Mouse (Mus musculus): ENCODE data around the gene Metrnl. TPM values are rescaled to one million over a fixed set of nuclear protein-coding genes. Genes with fewer than 3 reads are reported as not detected.

Gene Metrnl
- polyA plus RNA-seq, 1 experiment from 2014 or later: 12.8 TPM

- peaks cover 3% of the 10 kb centered on the region; the same call in 1 of the 2 replicates for H3K4me1 ChIP-seq
- H3K4me3 ChIP-seq: no peak overlapping the region
- WGBS: 72% methylated on average over 5 of the region's 5 CpGs
- no peak overlapping the region for H3K27ac ChIP-seq (replicated peaks)
- H3K36me3 ChIP-seq: no peaks in the 10 kb centered on the region
- H3K27me3 ChIP-seq (ENCODE audit: low read depth, poor library complexity, severe bottlenecking): peaks cover 2% of the 10 kb centered on the region
- DNase-seq (ENCODE audit: low spot score): no peak
- no peaks in the 10 kb centered on the region for H3K9me3 ChIP-seq (replicated peaks)
Observed at GRCm38 (mm10) chr11:121695304-121696064, 5.9 kb upstream of the Metrnl start.

- 89% methylated on average over 4 of the region's 4 CpGs for WGBS
- peaks cover 10% of the 10 kb centered on the region for H3K4me1 ChIP-seq
- no peak overlapping the region for H3K27ac ChIP-seq (replicated peaks)
- no peaks in the 10 kb centered on the region for H3K36me3 ChIP-seq
- H3K27me3 ChIP-seq (ENCODE audit: low read depth, poor library complexity, severe bottlenecking): peaks cover 20% of the 10 kb centered on the region
- H3K4me3 ChIP-seq: no peak overlapping the region
- DNase-seq (ENCODE audit: low spot score): no peak
- no peaks in the 10 kb centered on the region for H3K9me3 ChIP-seq (replicated peaks)
Observed at GRCm38 (mm10) chr11:121697271-121697670, 4.1 kb upstream of the Metrnl start.

- WGBS: 86% methylated on average over 5 of the region's 5 CpGs
- H3K27me3 ChIP-seq (ENCODE audit: low read depth, poor library complexity, severe bottlenecking): peaks cover 32% of the 10 kb centered on the region
- H3K36me3 ChIP-seq: no peaks in the 10 kb centered on the region
- no peaks in the 10 kb centered on the region for H3K9me3 ChIP-seq (replicated peaks)
- no peak for DNase-seq (ENCODE audit: low spot score)
- H3K4me1 ChIP-seq: peaks cover 22% of the 10 kb centered on the region
- H3K27ac ChIP-seq (replicated peaks): no peak overlapping the region
- H3K4me3 ChIP-seq: no peak overlapping the region
Observed at GRCm38 (mm10) chr11:121698381-121698955, 2.9 kb upstream of the Metrnl start.

- Histone ChIP-seq H3K9me3 (replicated peaks) (no peaks in the 10 kb centered on the region), H3K36me3 (no peaks in the 10 kb centered on the region), H3K4me3 (peak overlapping the region; percentile 80), H3K4me1 (peaks cover 27% of the 10 kb centered on the region), H3K27ac (replicated peaks) (peak overlapping the region; percentile 74), H3K27me3 (ENCODE audit: low read depth, poor library complexity, severe bottlenecking) (peaks cover 56% of the 10 kb centered on the region)
- WGBS: under 1% methylated on average over 68 of the region's 69 CpGs
- DNase-seq (ENCODE audit: low spot score): peak; percentile 79
Observed at GRCm38 (mm10) chr11:121702111-121702894, 959 bp downstream of the Metrnl start.

GRCm38 (mm10) chr11:121702895-121703618 is 1.7 kb downstream of the Metrnl start:
- peaks cover 27% of the 10 kb centered on the region for H3K4me1 ChIP-seq
- peak overlapping the region; percentile 74 for H3K27ac ChIP-seq (replicated peaks)
- peak overlapping the region; percentile 80 for H3K4me3 ChIP-seq
- WGBS: 1% methylated on average over 40 of the region's 40 CpGs
- no peaks in the 10 kb centered on the region for H3K9me3 ChIP-seq (replicated peaks)
- no peaks in the 10 kb centered on the region for H3K36me3 ChIP-seq
- H3K27me3 ChIP-seq (ENCODE audit: low read depth, poor library complexity, severe bottlenecking): peaks cover 56% of the 10 kb centered on the region
- peak; percentile 47 for DNase-seq (ENCODE audit: low spot score)

- peaks cover 56% of the 10 kb centered on the region for H3K27me3 ChIP-seq (ENCODE audit: low read depth, poor library complexity, severe bottlenecking)
- no peaks in the 10 kb centered on the region for H3K9me3 ChIP-seq (replicated peaks)
- peak overlapping the region; percentile 80 for H3K4me3 ChIP-seq
- no peaks in the 10 kb centered on the region for H3K36me3 ChIP-seq
- peaks cover 27% of the 10 kb centered on the region for H3K4me1 ChIP-seq
- WGBS: 15% methylated on average over 16 of the region's 16 CpGs
- no peak for DNase-seq (ENCODE audit: low spot score)
- H3K27ac ChIP-seq (replicated peaks): peak overlapping the region; percentile 74; the same call in 1 of the 2 replicates
Observed at GRCm38 (mm10) chr11:121703619-121704215, 2.4 kb downstream of the Metrnl start.

GRCm38 (mm10) chr11:121706521-121707005 is 5.2 kb downstream of the Metrnl start:
- peaks cover 27% of the 10 kb centered on the region for H3K4me1 ChIP-seq
- no peaks in the 10 kb centered on the region for H3K36me3 ChIP-seq
- H3K27ac ChIP-seq (replicated peaks): no peak overlapping the region
- WGBS: 54% methylated on average over 7 of the region's 7 CpGs
- no peaks in the 10 kb centered on the region for H3K9me3 ChIP-seq (replicated peaks)
- no peak overlapping the region for H3K4me3 ChIP-seq
- no peak for DNase-seq (ENCODE audit: low spot score)
- peaks cover 44% of the 10 kb centered on the region for H3K27me3 ChIP-seq (ENCODE audit: low read depth, poor library complexity, severe bottlenecking)

GRCm38 (mm10) chr11:121709278-121709677 is 7.9 kb downstream of the Metrnl start:
- H3K4me3 ChIP-seq: no peak overlapping the region
- 86% methylated on average over 4 of the region's 4 CpGs for WGBS

GRCm38 (mm10) chr11:121710245-121710644 is 8.9 kb downstream of the Metrnl start:
- H3K9me3 ChIP-seq (replicated peaks): no peaks in the 10 kb centered on the region
- no peak overlapping the region for H3K4me3 ChIP-seq
- no peaks in the 10 kb centered on the region for H3K4me1 ChIP-seq
- no peak overlapping the region for H3K27ac ChIP-seq (replicated peaks)
- no peaks in the 10 kb centered on the region for H3K36me3 ChIP-seq
- no peak for DNase-seq (ENCODE audit: low spot score)
- peaks cover 7% of the 10 kb centered on the region for H3K27me3 ChIP-seq (ENCODE audit: low read depth, poor library complexity, severe bottlenecking)
- WGBS: 93% methylated on average over 5 of the region's 5 CpGs

More at GRCm38 (mm10) chr11:121709278-121709677, 7.9 kb downstream of the Metrnl start:
- H3K27ac ChIP-seq (replicated peaks): no peak overlapping the region
- DNase-seq (ENCODE audit: low spot score): no peak
- peaks cover 16% of the 10 kb centered on the region for H3K27me3 ChIP-seq (ENCODE audit: low read depth, poor library complexity, severe bottlenecking)
- H3K9me3 ChIP-seq (replicated peaks): no peaks in the 10 kb centered on the region
- H3K36me3 ChIP-seq: no peaks in the 10 kb centered on the region
- peaks cover under 1% of the 10 kb centered on the region; the same call in 1 of the 2 replicates for H3K4me1 ChIP-seq

DNA sequence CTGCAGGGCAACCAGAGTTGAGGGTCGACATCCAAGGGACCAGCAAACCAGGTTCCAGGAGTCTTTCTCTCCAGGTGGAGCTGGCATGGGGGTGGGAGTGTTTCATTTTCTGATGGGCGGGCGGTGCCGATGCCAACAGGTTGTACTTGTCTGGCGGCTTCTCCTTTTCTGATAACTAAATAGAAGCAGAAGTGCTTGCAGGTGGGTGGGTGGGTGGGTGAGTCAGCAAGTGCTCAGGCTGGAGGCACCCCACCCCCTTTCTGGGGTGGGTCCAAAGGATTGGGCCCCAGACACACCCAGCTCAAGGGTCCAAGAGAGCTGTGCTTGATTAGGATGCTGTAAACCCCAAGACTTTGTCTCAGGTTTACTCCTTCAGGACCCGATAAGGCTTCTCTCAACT is 11.6 kb downstream of the Metrnl start:
- H3K4me3 ChIP-seq: no peak overlapping the region
- H3K27ac ChIP-seq (replicated peaks): no peak overlapping the region
- DNase-seq (ENCODE audit: low spot score): no peak
- H3K9me3 ChIP-seq (replicated peaks): no peaks in the 10 kb centered on the region
- 91% methylated on average over 6 of the region's 6 CpGs for WGBS
- 0 out of 2 replicates have a peak, but pooled peaks cover 3% of the 10 kb centered on the region for H3K36me3 ChIP-seq
- H3K27me3 ChIP-seq (ENCODE audit: low read depth, poor library complexity, severe bottlenecking): no peaks in the 10 kb centered on the region
- no peaks in the 10 kb centered on the region for H3K4me1 ChIP-seq

DNA sequence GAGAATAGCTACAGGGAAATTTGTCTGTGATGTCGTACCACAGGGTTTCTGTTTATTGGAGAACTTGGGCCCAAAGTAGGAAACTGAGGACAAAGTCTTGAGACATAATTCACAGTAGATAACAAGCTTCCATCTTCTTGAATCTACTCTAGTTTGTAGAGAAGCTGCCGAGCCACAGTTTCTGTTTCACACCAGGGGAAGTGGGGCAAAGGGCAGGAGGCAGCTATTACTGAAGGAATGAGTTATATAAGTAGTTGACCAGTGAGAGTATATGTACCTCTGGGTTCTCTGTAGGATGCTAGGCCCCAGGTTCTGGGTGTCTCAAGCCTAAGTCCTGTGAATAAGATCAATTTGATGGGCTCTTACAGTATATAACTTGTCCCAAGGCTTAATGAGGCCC is 12.2 kb downstream of the Metrnl start:
- Histone ChIP-seq H3K27me3 (ENCODE audit: low read depth, poor library complexity, severe bottlenecking) (no peaks in the 10 kb centered on the region), H3K36me3 (0 out of 2 replicates have a peak, but pooled peaks cover 3% of the 10 kb centered on the region), H3K27ac (replicated peaks) (no peak overlapping the region), H3K4me3 (no peak overlapping the region), H3K4me1 (no peaks in the 10 kb centered on the region), H3K9me3 (replicated peaks) (no peaks in the 10 kb centered on the region)
- 88% methylated on average over 2 of the region's 2 CpGs for WGBS
- no peak for DNase-seq (ENCODE audit: low spot score)

All from midbrain, embryonic 10.5 days (tissue).